Mouse (Mus musculus): ENCODE measurements around the gene Pde1b.

DNA sequence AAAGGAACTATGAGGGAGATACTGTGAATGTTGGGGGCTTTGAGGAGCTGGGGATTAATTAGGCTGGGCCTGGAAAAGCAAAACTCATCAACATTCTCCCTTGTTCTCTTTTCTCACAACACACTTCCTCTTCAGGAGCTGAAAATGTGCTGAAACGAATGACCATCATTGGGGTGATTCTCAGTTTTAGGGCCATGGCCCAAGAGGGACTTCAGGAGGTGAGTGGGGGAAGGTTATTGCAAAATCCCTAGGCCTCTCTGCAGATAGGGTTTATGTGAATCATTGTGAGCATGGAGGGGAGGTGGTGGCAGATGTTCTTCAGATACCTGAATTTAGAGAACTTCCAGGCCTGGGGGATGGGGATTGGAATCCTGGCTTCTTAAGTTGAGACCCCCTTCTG lies 16.2 kb upstream of the Pde1b start:
- TF ChIP-seq CTCF (IDR thresholded peaks at IDR 0.05; ENCODE audit: extremely low read depth, insufficient read depth, insufficient read length, insufficient replicate concordance) (no peak), POLR2A (IDR thresholded peaks at IDR 0.05; ENCODE audit: low read depth, low read length) (no peak)
